Comparison of ENCODE assay signal across 8 mouse cellular contexts in the genomic region with DNA sequence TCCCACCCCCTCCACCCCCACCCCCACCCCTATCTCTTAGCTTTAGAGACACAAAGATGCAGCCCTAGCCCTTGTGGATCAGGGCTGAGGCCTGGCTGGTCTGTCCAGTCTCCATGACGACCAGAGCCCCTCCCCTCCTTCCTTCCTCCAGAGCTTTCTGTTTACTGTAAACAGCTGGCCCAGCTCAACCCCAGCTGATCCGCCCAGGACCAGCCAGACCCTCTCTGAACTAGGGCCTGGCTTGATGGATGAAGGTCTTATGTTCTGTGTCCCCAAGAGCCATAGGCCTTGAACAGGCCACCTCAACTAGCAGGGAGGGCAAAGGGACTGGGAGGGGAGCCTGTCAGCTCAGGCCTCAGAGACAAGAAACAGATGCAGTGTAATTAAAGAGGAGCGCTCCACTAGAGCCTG. TPM values are rescaled to one million over a fixed set of nuclear protein-coding genes. Genes with fewer than 3 reads are reported as not detected.
A peak's percentile ranks its signal among the peaks of the same experiment; 100 is the strongest.
DNase-seq lines count a peak whose midpoint lies in the region; ATAC-seq and TF ChIP-seq lines count a peak whose summit lies in the region.

No protein-coding gene starts in this region.

- H3K27ac ChIP-seq in intestine, embryonic 14.5 days (ENCODE audit: low read depth), result peak overlapping the region; percentile 51; the same call in 1 of the 2 replicates
- no peak overlapping the region for H3K27ac ChIP-seq in intestine, postnatal 0 days (ENCODE audit: low read depth, low read length)
- H3K27ac ChIP-seq in hindbrain, embryonic 12.5 days, result no peak overlapping the region
- peak overlapping the region; percentile 90 for H3K27ac ChIP-seq in liver, embryonic 11.5 days (ENCODE audit: low read depth, low read length)

- H3K4me3 ChIP-seq in intestine, embryonic 14.5 days (ENCODE audit: low read depth, low read length), result no peak overlapping the region
- no peak overlapping the region for H3K4me3 ChIP-seq in intestine, postnatal 0 days (ENCODE audit: low read depth, low read length)
- H3K4me3 ChIP-seq in hindbrain, embryonic 12.5 days, result no peak overlapping the region
- H3K4me3 ChIP-seq in liver, embryonic 11.5 days (ENCODE audit: low read depth, low read length), result no peak overlapping the region

- no peaks in the 10 kb centered on the region for H3K9me3 ChIP-seq in intestine, embryonic 14.5 days (ENCODE audit: control insufficient read depth, low read length)
- no peaks in the 10 kb centered on the region for H3K9me3 ChIP-seq in intestine, postnatal 0 days (ENCODE audit: control insufficient read depth)
- no peaks in the 10 kb centered on the region for H3K9me3 ChIP-seq in hindbrain, embryonic 12.5 days (replicated peaks)
- H3K9me3 ChIP-seq in liver, embryonic 11.5 days (ENCODE audit: control insufficient read depth, low read length), result no peaks in the 10 kb centered on the region

- 14% methylated on average over 3 of the region's 3 CpGs for WGBS in intestine, embryonic 14.5 days
- 38% methylated on average over 3 of the region's 3 CpGs for WGBS in intestine, postnatal 0 days
- 19% methylated on average over 3 of the region's 3 CpGs for WGBS in hindbrain, embryonic 12.5 days
- WGBS in liver, embryonic 11.5 days, result 27% methylated on average over 3 of the region's 3 CpGs

- peak; percentile 64 for ATAC-seq in intestine, embryonic 14.5 days (replicated peaks; ENCODE audit: low FRiP score, low TSS enrichment, low read depth)
- no peak for ATAC-seq in intestine, postnatal 0 days
- ATAC-seq in hindbrain, embryonic 12.5 days (ENCODE audit: low FRiP score), result peak; percentile 53
- peak; percentile 67 for ATAC-seq in liver, embryonic 11.5 days (replicated peaks; ENCODE audit: low FRiP score)

- TF ChIP-seq CTCF in intestine, postnatal 0 days (IDR thresholded peaks at IDR 0.05; ENCODE audit: low read depth), result no peak

- H3K27me3 ChIP-seq in intestine, embryonic 14.5 days (replicated peaks; ENCODE audit: control insufficient read depth, insufficient read depth, low read length), result no peaks in the 10 kb centered on the region
- no peaks in the 10 kb centered on the region for H3K27me3 ChIP-seq in intestine, postnatal 0 days (replicated peaks; ENCODE audit: control insufficient read depth, insufficient read depth, low read length)
- H3K27me3 ChIP-seq in hindbrain, embryonic 12.5 days, result peaks cover 4% of the 10 kb centered on the region; the same call in 1 of the 2 replicates
- H3K27me3 ChIP-seq in liver, embryonic 11.5 days (replicated peaks; ENCODE audit: control insufficient read depth, insufficient read depth, low read length), result no peaks in the 10 kb centered on the region

- no peak overlapping the region for H3K9ac ChIP-seq in intestine, embryonic 14.5 days (ENCODE audit: low read length)
- no peak overlapping the region for H3K9ac ChIP-seq in intestine, postnatal 0 days (ENCODE audit: low read depth, low read length)
- no peak overlapping the region for H3K9ac ChIP-seq in hindbrain, embryonic 12.5 days
- peak overlapping the region; percentile 35 for H3K9ac ChIP-seq in liver, embryonic 11.5 days (ENCODE audit: low read depth, low read length)

- H3K36me3 ChIP-seq in intestine, embryonic 14.5 days (ENCODE audit: control insufficient read depth, insufficient read depth, low read length), result no peaks in the 10 kb centered on the region
- peaks cover 6% of the 10 kb centered on the region; the same call in 1 of the 2 replicates for H3K36me3 ChIP-seq in intestine, postnatal 0 days (ENCODE audit: control insufficient read depth, insufficient read depth)
- H3K36me3 ChIP-seq in hindbrain, embryonic 12.5 days, result 0 out of 2 replicates have a peak, but pooled peaks cover 1% of the 10 kb centered on the region
- H3K36me3 ChIP-seq in liver, embryonic 11.5 days (ENCODE audit: control insufficient read depth, insufficient read depth, low read length), result no peaks in the 10 kb centered on the region

- no peak overlapping the region for H3K4me2 ChIP-seq in intestine, embryonic 14.5 days (ENCODE audit: low read length)
- no peak overlapping the region for H3K4me2 ChIP-seq in intestine, postnatal 0 days (replicated peaks; ENCODE audit: low read depth)
- no peak overlapping the region for H3K4me2 ChIP-seq in hindbrain, embryonic 12.5 days (replicated peaks)
- peak overlapping the region; percentile 38 for H3K4me2 ChIP-seq in liver, embryonic 11.5 days

- peaks cover 26% of the 10 kb centered on the region for H3K4me1 ChIP-seq in intestine, embryonic 14.5 days (replicated peaks; ENCODE audit: control insufficient read depth, insufficient read depth, low read length)
- H3K4me1 ChIP-seq in intestine, postnatal 0 days (replicated peaks; ENCODE audit: control insufficient read depth, insufficient read depth, low read length), result 0 out of 2 replicates have a peak, but pooled peaks cover 2% of the 10 kb centered on the region
- peaks cover 29% of the 10 kb centered on the region for H3K4me1 ChIP-seq in hindbrain, embryonic 12.5 days
- peaks cover 46% of the 10 kb centered on the region for H3K4me1 ChIP-seq in liver, embryonic 11.5 days (replicated peaks; ENCODE audit: control insufficient read depth, insufficient read depth, low read length)

- DNase-seq in intestine, embryonic 14.5 days (ENCODE audit: low spot score), result peak; percentile 77
- DNase-seq in liver, embryonic 11.5 days (ENCODE audit: low spot score), result peak; percentile 64
- peak; percentile 87 for DNase-seq in retina, postnatal 1 day
- no peak for DNase-seq in frontal cortex, postnatal 36 days (ENCODE audit: low spot score in 2 of 2)
- no peak for DNase-seq in ovary, adult 18-20 months (ENCODE audit: low spot score)
- no peak for DNase-seq in thymus, postnatal 36 days

RNA-seq across cellular contexts. Expression of a gene that starts 16.3 kb away (rescaled TPM):
- polyA plus RNA-seq in intestine, embryonic 14.5 days (2014; fragmentation: Nextera tagmentation; extraction: Ambion mirVana), result 14.1 and 14.8 TPM in 2 replicates
- polyA plus RNA-seq in intestine, postnatal 0 days (2015; fragmentation: Nextera tagmentation; extraction: Ambion mirVana), result 21.8 and 24.3 TPM in 2 replicates
- 28.2 and 28.3 TPM in 2 replicates for polyA plus RNA-seq in hindbrain, embryonic 12.5 days (2016; fragmentation: Nextera tagmentation; extraction: Ambion mirVana)
- 13.4 and 14.0 TPM in 2 replicates for polyA plus RNA-seq in liver, embryonic 11.5 days (2014; fragmentation: Nextera tagmentation; extraction: Ambion mirVana)

RNA-seq across cellular contexts. Expression of a gene that starts 20.8 kb away (rescaled TPM):
- 6.9 and 7.1 TPM in 2 replicates for polyA plus RNA-seq in intestine, embryonic 14.5 days (2014; fragmentation: Nextera tagmentation; extraction: Ambion mirVana)
- polyA plus RNA-seq in intestine, postnatal 0 days (2015; fragmentation: Nextera tagmentation; extraction: Ambion mirVana), result 3.7 and 4.1 TPM in 2 replicates
- polyA plus RNA-seq in hindbrain, embryonic 12.5 days (2016; fragmentation: Nextera tagmentation; extraction: Ambion mirVana), result 5.6 TPM in 2 replicates
- polyA plus RNA-seq in liver, embryonic 11.5 days (2014; fragmentation: Nextera tagmentation; extraction: Ambion mirVana), result 5.3 and 5.9 TPM in 2 replicates

RNA-seq across cellular contexts. Expression of a gene that starts 33.7 kb away (rescaled TPM):
- 0.98 and 2.3 TPM in 2 replicates for polyA plus RNA-seq in intestine, embryonic 14.5 days (2014; fragmentation: Nextera tagmentation; extraction: Ambion mirVana)
- polyA plus RNA-seq in intestine, postnatal 0 days (2015; fragmentation: Nextera tagmentation; extraction: Ambion mirVana), result 1.3 TPM in 2 replicates
- polyA plus RNA-seq in hindbrain, embryonic 12.5 days (2016; fragmentation: Nextera tagmentation; extraction: Ambion mirVana), result 5.8 and 8.2 TPM in 2 replicates
- polyA plus RNA-seq in liver, embryonic 11.5 days (2014; fragmentation: Nextera tagmentation; extraction: Ambion mirVana), result 0.38 TPM in 1 of 2 replicates, not detected in the other

RNA-seq across cellular contexts. Expression of a gene that starts 46.2 kb away (rescaled TPM):
- polyA plus RNA-seq in intestine, embryonic 14.5 days (2014; fragmentation: Nextera tagmentation; extraction: Ambion mirVana), result 1.6 and 1.7 TPM in 2 replicates
- 1.1 and 1.4 TPM in 2 replicates for polyA plus RNA-seq in intestine, postnatal 0 days (2015; fragmentation: Nextera tagmentation; extraction: Ambion mirVana)
- 1.9 and 2.4 TPM in 2 replicates for polyA plus RNA-seq in hindbrain, embryonic 12.5 days (2016; fragmentation: Nextera tagmentation; extraction: Ambion mirVana)
- 2.9 and 3.2 TPM in 2 replicates for polyA plus RNA-seq in liver, embryonic 11.5 days (2014; fragmentation: Nextera tagmentation; extraction: Ambion mirVana)

Comparison
In these comparisons a context has a peak if more than half of its experiments do, and no peak if none do; other contexts are left out.
1. H3K27ac ChIP-seq: peak in intestine, embryonic 14.5 days (single experiment) and liver, embryonic 11.5 days (single experiment); none in intestine, postnatal 0 days (single experiment) and hindbrain, embryonic 12.5 days (single experiment).
2. DNase-seq: peak in intestine, embryonic 14.5 days (single experiment), liver, embryonic 11.5 days (single experiment) and retina, postnatal 1 day (single experiment); none in frontal cortex, postnatal 36 days (0 of 2), ovary, adult 18-20 months (single experiment) and thymus, postnatal 36 days (0 of 2).